Mouse (Mus musculus): ENCODE measurements around the gene Fam126a. TPM values are rescaled to one million over a fixed set of nuclear protein-coding genes. Genes with fewer than 3 reads are reported as not detected.

The Fam126a gene
- total and polyA plus RNA-seq, 3 experiments, result 19.6 to 32.6 (median 22.6) TPM

- DNase-seq (ENCODE audit: extremely low read depth), result no peak
- dilution Hi-C loops (cut with MboI; ENCODE audit: extremely low pct_ligation_motif_present, extremely low pct_unique_long_range_greater_than_20kb, low sequenced_read_pairs) (no loop called here), in situ Hi-C loops (cut with MboI; ENCODE audit: low pct_ligation_motif_present, low pct_unique_long_range_greater_than_20kb, low sequenced_read_pairs) (loop anchor here (25.0 kb wide), 1 partner anchor 369 kb away; no protein-coding TSS in a partner anchor)
- Histone ChIP-seq H3K9ac (ENCODE audit: insufficient read depth, low read depth) (peak overlapping the region; percentile 46), H3K27ac (ENCODE audit: insufficient read depth, low read depth) (peak overlapping the region; percentile 86), H3K4me2 (ENCODE audit: insufficient read depth, low read depth, poor library complexity, severe bottlenecking) (peak overlapping the region; percentile 68), H3K4me3 (replicated peaks in 1 of 3; ENCODE audit: low read depth in 2 of 3, low read length in 2 of 3, poor library complexity in 1 of 3) (no peak overlapping the region), H3K36me3 (replicated peaks in 1 of 2; ENCODE audit: control insufficient read depth in 1 of 2, insufficient read depth in 1 of 2, low read length in 1 of 2) (no peaks in the 10 kb centered on the region), H3K79me2 (replicated peaks; ENCODE audit: control insufficient read depth, extremely low read depth, insufficient read depth, poor library complexity, severe bottlenecking) (no peaks in the 10 kb centered on the region), H3K27me3 (replicated peaks) (no peaks in the 10 kb centered on the region), H3K9me3 (replicated peaks; ENCODE audit: low read length) (no peaks in the 10 kb centered on the region), H3K4me1 (ENCODE audit: control insufficient read depth in 1 of 2, insufficient read depth in 2 of 2) (peaks cover 30 to 49% of the 10 kb centered on the region in 2 experiments)
- TF ChIP-seq CHD2 (IDR thresholded peaks at IDR 0.05; ENCODE audit: low read length), result no peak
- TF ChIP-seq USF2 (conservative IDR thresholded peaks at IDR 0.05; ENCODE audit: low read depth, low read length), result no peak
- 0 out of 2 replicates have a peak, but pooled peaks have one; percentile 19 for TF ChIP-seq NELFE (IDR thresholded peaks at IDR 0.05; ENCODE audit: low read depth, low read length)
- TF ChIP-seq MAX (IDR thresholded peaks at IDR 0.05; ENCODE audit: low read length), result peak; percentile 66
- no peak for TF ChIP-seq TBP (conservative IDR thresholded peaks at IDR 0.05; ENCODE audit: low read depth, low read length)
- TF ChIP-seq MXI1 (IDR thresholded peaks at IDR 0.05; ENCODE audit: low read depth, low read length), result 0 out of 2 replicates have a peak, but pooled peaks have one; percentile 50
- no peak for TF ChIP-seq POLR2AphosphoS2 (IDR thresholded peaks at IDR 0.05; ENCODE audit: low read depth, low read length)
These were observed 137.2 kb downstream of the Fam126a start for GRCm38 (mm10) chr5:23893156-23893863.

GRCm38 (mm10) chr5:23890734-23891133 lies 139.8 kb downstream of the Fam126a start:
- Histone ChIP-seq H3K4me3 (replicated peaks in 1 of 3; ENCODE audit: low read depth in 2 of 3, low read length in 2 of 3, poor library complexity in 1 of 3) (no peak overlapping the region), H3K4me1 (ENCODE audit: control insufficient read depth in 1 of 2, insufficient read depth in 2 of 2) (peaks cover 26 to 40% of the 10 kb centered on the region in 2 experiments), H3K27me3 (replicated peaks) (no peaks in the 10 kb centered on the region), H3K9me3 (replicated peaks; ENCODE audit: low read length) (peaks cover 11% of the 10 kb centered on the region), H3K9ac (ENCODE audit: insufficient read depth, low read depth) (peak overlapping the region; percentile 19; the same call in 1 of the 2 replicates), H3K79me2 (replicated peaks; ENCODE audit: control insufficient read depth, extremely low read depth, insufficient read depth, poor library complexity, severe bottlenecking) (no peaks in the 10 kb centered on the region), H3K4me2 (ENCODE audit: insufficient read depth, low read depth, poor library complexity, severe bottlenecking) (no peak overlapping the region; the same call in 1 of the 2 replicates), H3K27ac (ENCODE audit: insufficient read depth, low read depth) (no peak overlapping the region), H3K36me3 (replicated peaks in 1 of 2; ENCODE audit: control insufficient read depth in 1 of 2, insufficient read depth in 1 of 2, low read length in 1 of 2) (no peaks in the 10 kb centered on the region)
- peak; percentile 64 for DNase-seq (ENCODE audit: extremely low read depth)
- in situ Hi-C loops (cut with MboI; ENCODE audit: low pct_ligation_motif_present, low pct_unique_long_range_greater_than_20kb, low sequenced_read_pairs) (loop anchor here (25.0 kb wide), 1 partner anchor 372 kb away; no protein-coding TSS in a partner anchor), dilution Hi-C loops (cut with MboI; ENCODE audit: extremely low pct_ligation_motif_present, extremely low pct_unique_long_range_greater_than_20kb, low sequenced_read_pairs) (no loop called here)
- no peak for TF ChIP-seq USF1 (IDR thresholded peaks at IDR 0.05; ENCODE audit: low read depth, low read length)
- TF ChIP-seq TBP (conservative IDR thresholded peaks at IDR 0.05; ENCODE audit: low read depth, low read length), result no peak
- no peak for TF ChIP-seq MAZ (IDR thresholded peaks at IDR 0.05; ENCODE audit: low read depth, low read length)
- no peak for TF ChIP-seq MYC (IDR thresholded peaks at IDR 0.05; ENCODE audit: low read depth, low read length)
- no peak for TF ChIP-seq E2F4 (IDR thresholded peaks at IDR 0.05; ENCODE audit: insufficient replicate concordance, low read depth, low read length)
- TF ChIP-seq TCF12 (IDR thresholded peaks at IDR 0.05; ENCODE audit: low read depth, low read length), result no peak
- peak; percentile 68 for TF ChIP-seq RAD21 (IDR thresholded peaks at IDR 0.05; ENCODE audit: low read depth, low read length)
- TF ChIP-seq ZMIZ1 (IDR thresholded peaks at IDR 0.05; ENCODE audit: low read depth, low read length), result no peak
- TF ChIP-seq ELF1 (IDR thresholded peaks at IDR 0.05; ENCODE audit: low read depth, low read length), result no peak
- no peak for TF ChIP-seq SIN3A (IDR thresholded peaks at IDR 0.05; ENCODE audit: low read length)
- TF ChIP-seq NRF1 (IDR thresholded peaks at IDR 0.05; ENCODE audit: low read depth, low read length), result no peak
- TF ChIP-seq SMC3 (IDR thresholded peaks at IDR 0.05; ENCODE audit: low read depth, low read length), result peak; percentile 68
- no peak for TF ChIP-seq PAX5 (IDR thresholded peaks at IDR 0.05; ENCODE audit: low read length)
- TF ChIP-seq CHD1 (IDR thresholded peaks at IDR 0.05; ENCODE audit: low read depth, low read length), result no peak
- TF ChIP-seq ETS1 (conservative IDR thresholded peaks at IDR 0.05; ENCODE audit: low read depth, low read length), result 0 out of 2 replicates have a peak, but pooled peaks have one; percentile 13
- peak in 1 of 2 experiments; percentile 71; a peak in 2 of 4 replicates for TF ChIP-seq CTCF (conservative IDR thresholded peaks at IDR 0.05 in 1 of 2, IDR thresholded peaks at IDR 0.05 in 1 of 2; ENCODE audit: low read depth in 2 of 2, low read length in 2 of 2)
- TF ChIP-seq KAT2A (IDR thresholded peaks at IDR 0.05; ENCODE audit: insufficient replicate concordance, low read length), result no peak
